Mouse (Mus musculus): ENCODE data around the gene Adamtsl2. TPM values are rescaled to one million over a fixed set of nuclear protein-coding genes. Genes with fewer than 3 reads are reported as not detected.

Gene Adamtsl2
- 1.5 and 1.9 TPM in 2 replicates for polyA plus RNA-seq (2012; rRNA removed)

DNA sequence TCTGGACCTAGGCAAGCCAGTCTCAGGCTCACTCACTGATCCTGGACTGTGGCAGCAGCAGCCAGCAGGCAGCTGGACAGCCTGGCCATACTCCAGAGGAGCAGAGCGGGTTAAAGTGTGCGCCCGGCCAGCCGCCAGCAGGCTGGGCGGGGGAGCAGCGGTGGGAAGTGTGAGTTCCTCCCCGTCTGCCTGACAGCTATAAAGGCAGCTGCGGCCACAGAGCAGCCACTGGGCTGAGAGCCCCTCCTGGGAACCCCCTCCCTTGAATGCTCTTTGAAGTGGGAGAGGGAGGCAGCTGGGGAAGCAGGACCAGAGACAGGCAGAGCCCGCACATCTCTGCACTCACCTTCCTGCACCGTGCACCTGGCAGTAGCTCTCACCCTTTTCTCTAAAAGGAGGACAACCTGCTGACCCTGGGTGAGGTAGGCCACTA lies at the start of gene Adamtsl2:
Gene Adamtsl2, plus strand, starts transcription at position 228 of the 433 bp plus-strand sequence.
- Histone ChIP-seq H3K4me1 (ENCODE audit: control insufficient read depth, insufficient read depth, insufficient read length, low read length) (no peaks in the 10 kb centered on the region), H3K27me3 (ENCODE audit: control insufficient read depth, insufficient read depth, low read length) (no peaks in the 10 kb centered on the region), H3K36me3 (ENCODE audit: control insufficient read depth, insufficient read depth, low read length) (no peaks in the 10 kb centered on the region), H3K4me3 (ENCODE audit: low read depth, low read length) (peak within 1 kb of the TSS; percentile 25), H3K27ac (ENCODE audit: insufficient read depth, low read depth, low read length) (no peak within 1 kb of the TSS)
- TF ChIP-seq POLR2A (IDR thresholded peaks at IDR 0.05; ENCODE audit: low read depth, low read length) (no peak), CTCF (IDR thresholded peaks at IDR 0.05; ENCODE audit: extremely low read depth, insufficient read length, insufficient replicate concordance, low read depth, low read length) (no peak)
- WGBS, result 2% methylated on average over 10 of the region's 10 CpGs

DNA sequence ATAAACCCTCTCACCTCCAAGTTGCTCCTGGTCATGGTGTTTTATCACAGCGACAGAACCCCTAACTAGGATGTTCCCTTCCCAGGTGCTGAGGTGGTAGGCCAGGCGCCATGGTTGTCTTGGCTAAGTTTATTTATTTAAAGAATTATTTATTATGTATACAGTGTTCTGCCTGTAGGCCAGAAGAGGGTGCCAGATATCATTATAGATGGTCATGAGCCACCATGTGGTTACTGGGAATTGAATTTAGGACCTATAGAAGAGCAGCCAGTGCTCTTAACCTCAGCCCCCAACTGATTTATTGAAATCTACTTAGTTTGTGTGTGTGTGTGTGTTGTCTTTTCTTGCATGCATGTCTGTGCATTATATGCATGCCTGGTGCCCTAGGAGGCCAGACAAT lies 46.8 kb upstream of the Adamtsl2 start:
- whole genome bisulfite sequencing, result 50% methylated on average over 2 of the region's 2 CpGs
- Histone ChIP-seq H3K4me1 (ENCODE audit: control insufficient read depth, insufficient read depth, insufficient read length, low read length) (peaks cover 2% of the 10 kb centered on the region; the same call in 1 of the 2 replicates), H3K4me3 (ENCODE audit: low read depth, low read length) (no peak overlapping the region), H3K36me3 (ENCODE audit: control insufficient read depth, insufficient read depth, low read length) (no peaks in the 10 kb centered on the region), H3K27me3 (ENCODE audit: control insufficient read depth, insufficient read depth, low read length) (no peaks in the 10 kb centered on the region), H3K27ac (ENCODE audit: insufficient read depth, low read depth, low read length) (no peak overlapping the region)
- TF ChIP-seq CTCF (IDR thresholded peaks at IDR 0.05; ENCODE audit: extremely low read depth, insufficient read length, insufficient replicate concordance, low read depth, low read length) (no peak), POLR2A (IDR thresholded peaks at IDR 0.05; ENCODE audit: low read depth, low read length) (no peak)

- no peaks in the 10 kb centered on the region for H3K27me3 ChIP-seq (ENCODE audit: control insufficient read depth, insufficient read depth, low read length)
- no peaks in the 10 kb centered on the region for H3K4me1 ChIP-seq (ENCODE audit: control insufficient read depth, insufficient read depth, insufficient read length, low read length)
- no peaks in the 10 kb centered on the region for H3K36me3 ChIP-seq (ENCODE audit: control insufficient read depth, insufficient read depth, low read length)
- TF ChIP-seq POLR2A (IDR thresholded peaks at IDR 0.05; ENCODE audit: low read depth, low read length) (no peak), CTCF (IDR thresholded peaks at IDR 0.05; ENCODE audit: extremely low read depth, insufficient read length, insufficient replicate concordance, low read depth, low read length) (no peak)
- no peak overlapping the region for H3K4me3 ChIP-seq (ENCODE audit: low read depth, low read length)
- 22% methylated on average over 3 of the region's 3 CpGs for WGBS
- H3K27ac ChIP-seq (ENCODE audit: insufficient read depth, low read depth, low read length), result no peak overlapping the region
Observed at GRCm38 (mm10) chr2:27036003-27036402, 43.2 kb upstream of the Adamtsl2 start.

GRCm38 (mm10) chr2:27037008-27037407 lies 42.2 kb upstream of the Adamtsl2 start:
- no peaks in the 10 kb centered on the region for H3K27me3 ChIP-seq (ENCODE audit: control insufficient read depth, insufficient read depth, low read length)
- WGBS, result 62% methylated on average over 4 of the region's 4 CpGs
- no peaks in the 10 kb centered on the region for H3K36me3 ChIP-seq (ENCODE audit: control insufficient read depth, insufficient read depth, low read length)
- H3K4me3 ChIP-seq (ENCODE audit: low read depth, low read length), result no peak overlapping the region
- no peaks in the 10 kb centered on the region for H3K4me1 ChIP-seq (ENCODE audit: control insufficient read depth, insufficient read depth, insufficient read length, low read length)
- TF ChIP-seq CTCF (IDR thresholded peaks at IDR 0.05; ENCODE audit: extremely low read depth, insufficient read length, insufficient replicate concordance, low read depth, low read length) (no peak), POLR2A (IDR thresholded peaks at IDR 0.05; ENCODE audit: low read depth, low read length) (no peak)
- no peak overlapping the region for H3K27ac ChIP-seq (ENCODE audit: insufficient read depth, low read depth, low read length)

- Histone ChIP-seq H3K27ac (ENCODE audit: insufficient read depth, low read depth, low read length) (no peak overlapping the region), H3K36me3 (ENCODE audit: control insufficient read depth, insufficient read depth, low read length) (no peaks in the 10 kb centered on the region), H3K4me3 (ENCODE audit: low read depth, low read length) (no peak overlapping the region), H3K27me3 (ENCODE audit: control insufficient read depth, insufficient read depth, low read length) (no peaks in the 10 kb centered on the region), H3K4me1 (ENCODE audit: control insufficient read depth, insufficient read depth, insufficient read length, low read length) (no peaks in the 10 kb centered on the region)
- WGBS, result 1% methylated on average over 3 of the region's 3 CpGs
- TF ChIP-seq CTCF (IDR thresholded peaks at IDR 0.05; ENCODE audit: extremely low read depth, insufficient read length, insufficient replicate concordance, low read depth, low read length) (peak; percentile 87; the same call in 1 of the 2 replicates), POLR2A (IDR thresholded peaks at IDR 0.05; ENCODE audit: low read depth, low read length) (no peak)
Observed at GRCm38 (mm10) chr2:27038596-27038995, 40.6 kb upstream of the Adamtsl2 start.

DNA sequence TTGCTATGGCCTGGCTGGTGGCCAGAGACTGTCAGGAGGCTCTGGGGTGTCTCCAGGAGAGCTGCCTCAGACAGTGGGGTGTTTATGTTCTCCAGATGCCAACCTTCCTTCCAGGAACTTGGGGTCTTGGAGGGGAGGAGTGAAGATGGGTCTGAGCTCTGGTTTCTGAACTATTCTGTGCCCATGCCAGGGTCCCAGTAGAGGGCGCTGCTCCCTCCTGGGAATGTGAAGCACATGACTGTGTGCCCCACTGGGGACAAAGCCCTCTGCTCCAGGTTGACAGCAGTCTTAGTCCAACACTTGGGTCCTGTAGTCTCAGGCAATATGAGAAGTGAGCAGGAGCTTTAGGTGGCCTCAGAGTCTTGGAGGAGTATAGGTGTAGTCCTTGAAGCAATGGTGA lies 39.9 kb upstream of the Adamtsl2 start:
- no peak overlapping the region for H3K27ac ChIP-seq (ENCODE audit: insufficient read depth, low read depth, low read length)
- no peaks in the 10 kb centered on the region for H3K27me3 ChIP-seq (ENCODE audit: control insufficient read depth, insufficient read depth, low read length)
- TF ChIP-seq CTCF (IDR thresholded peaks at IDR 0.05; ENCODE audit: extremely low read depth, insufficient read length, insufficient replicate concordance, low read depth, low read length), result peak; percentile 8; the same call in 1 of the 2 replicates
- no peak for TF ChIP-seq POLR2A (IDR thresholded peaks at IDR 0.05; ENCODE audit: low read depth, low read length)
- H3K4me3 ChIP-seq (ENCODE audit: low read depth, low read length), result no peak overlapping the region
- H3K36me3 ChIP-seq (ENCODE audit: control insufficient read depth, insufficient read depth, low read length), result no peaks in the 10 kb centered on the region
- H3K4me1 ChIP-seq (ENCODE audit: control insufficient read depth, insufficient read depth, insufficient read length, low read length), result no peaks in the 10 kb centered on the region
- WGBS, result 4% methylated on average over 1 of the region's 1 CpGs

DNA sequence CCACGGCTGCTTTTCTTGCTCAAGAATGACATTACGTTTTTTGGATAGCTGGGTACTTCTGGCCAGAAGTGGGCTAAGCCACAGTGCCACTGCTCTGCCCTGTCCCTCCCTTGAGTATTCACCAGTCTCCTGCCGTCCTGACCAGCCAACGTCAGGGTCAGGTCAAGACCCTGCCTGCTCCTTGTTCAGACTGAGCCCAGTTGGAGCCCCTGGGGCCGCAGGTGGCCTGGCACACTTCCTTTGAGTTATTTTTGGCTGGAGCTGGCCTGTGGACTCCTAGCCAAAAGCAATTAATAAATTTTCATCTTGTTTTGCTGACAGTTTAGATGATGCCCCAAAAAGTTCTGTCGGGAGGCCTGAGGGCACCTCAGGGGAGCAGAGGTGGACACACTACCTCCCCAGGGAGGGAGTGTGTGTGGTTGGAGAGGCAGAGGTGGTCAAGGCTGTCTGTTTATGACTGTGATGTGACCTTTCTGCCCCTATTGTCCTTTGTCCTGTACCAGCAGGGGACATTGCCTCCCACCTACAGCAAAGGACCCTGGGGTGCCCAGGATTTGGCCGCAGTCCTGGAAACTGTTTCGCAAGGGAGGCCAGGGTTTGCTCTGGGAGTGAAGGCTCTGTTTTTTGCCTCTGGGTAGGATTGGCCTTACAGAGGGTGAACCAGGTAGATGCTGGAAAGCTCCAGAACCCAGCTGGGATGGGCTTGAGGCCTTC lies 36.9 kb upstream of the Adamtsl2 start:
- WGBS, result 63% methylated on average over 8 of the region's 8 CpGs
- no peaks in the 10 kb centered on the region for H3K36me3 ChIP-seq (ENCODE audit: control insufficient read depth, insufficient read depth, low read length)
- H3K27ac ChIP-seq (ENCODE audit: insufficient read depth, low read depth, low read length), result no peak overlapping the region
- H3K4me3 ChIP-seq (ENCODE audit: low read depth, low read length), result no peak overlapping the region
- no peaks in the 10 kb centered on the region for H3K4me1 ChIP-seq (ENCODE audit: control insufficient read depth, insufficient read depth, insufficient read length, low read length)
- TF ChIP-seq CTCF (IDR thresholded peaks at IDR 0.05; ENCODE audit: extremely low read depth, insufficient read length, insufficient replicate concordance, low read depth, low read length) (no peak), POLR2A (IDR thresholded peaks at IDR 0.05; ENCODE audit: low read depth, low read length) (no peak)
- no peaks in the 10 kb centered on the region for H3K27me3 ChIP-seq (ENCODE audit: control insufficient read depth, insufficient read depth, low read length)

Measured in small intestine, adult 2 months (tissue).